Mouse (Mus musculus): ENCODE measurements around the gene B4galt7. TPM values are rescaled to one million over a fixed set of nuclear protein-coding genes. Genes with fewer than 3 reads are reported as not detected.
"Not testable (repeated sequence)": the region's sequence is repeated elsewhere in the genome, so short reads cannot be mapped to it uniquely, and the experiment has no call there.

Gene B4galt7
- total RNA-seq (2014; fragmentation: Nextera tagmentation) (10.8 and 15.3 TPM in 2 replicates), total RNA-seq (2017) (14.0 and 18.1 TPM in 2 replicates)

- peak; percentile 85 for ATAC-seq (replicated peaks; ENCODE audit: poor library complexity, severe bottlenecking)
Observed at GRCm38 (mm10) chr13:55599566-55600540, at the start of gene B4galt7. TSS of gene B4galt7 (plus strand) at chr13:55599896.

- no peak for ATAC-seq (replicated peaks; ENCODE audit: poor library complexity, severe bottlenecking)
Observed at GRCm38 (mm10) chr13:55555921-55556320, 43.8 kb upstream of the B4galt7 start.

DNA sequence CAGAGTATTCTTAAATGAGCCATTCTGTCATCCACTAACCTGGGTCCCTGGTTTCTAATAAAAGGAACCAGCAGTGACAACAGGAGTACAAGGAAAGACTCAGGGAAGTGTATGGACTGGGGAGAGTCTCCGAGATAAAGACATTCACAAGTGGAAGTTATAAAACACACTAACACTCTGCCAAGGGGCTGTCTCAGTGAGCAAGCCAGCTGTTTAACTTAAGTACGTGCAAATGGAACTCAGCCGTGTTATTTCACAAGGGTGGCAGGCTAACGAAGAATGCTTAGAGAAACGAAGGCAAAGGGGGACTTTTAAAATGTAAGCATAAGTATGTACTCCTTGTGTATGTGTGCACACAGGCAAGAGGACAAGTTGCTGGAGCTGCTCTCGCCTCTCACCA is 42.2 kb upstream of the B4galt7 start:
- no peak for ATAC-seq (replicated peaks; ENCODE audit: poor library complexity, severe bottlenecking)

DNA sequence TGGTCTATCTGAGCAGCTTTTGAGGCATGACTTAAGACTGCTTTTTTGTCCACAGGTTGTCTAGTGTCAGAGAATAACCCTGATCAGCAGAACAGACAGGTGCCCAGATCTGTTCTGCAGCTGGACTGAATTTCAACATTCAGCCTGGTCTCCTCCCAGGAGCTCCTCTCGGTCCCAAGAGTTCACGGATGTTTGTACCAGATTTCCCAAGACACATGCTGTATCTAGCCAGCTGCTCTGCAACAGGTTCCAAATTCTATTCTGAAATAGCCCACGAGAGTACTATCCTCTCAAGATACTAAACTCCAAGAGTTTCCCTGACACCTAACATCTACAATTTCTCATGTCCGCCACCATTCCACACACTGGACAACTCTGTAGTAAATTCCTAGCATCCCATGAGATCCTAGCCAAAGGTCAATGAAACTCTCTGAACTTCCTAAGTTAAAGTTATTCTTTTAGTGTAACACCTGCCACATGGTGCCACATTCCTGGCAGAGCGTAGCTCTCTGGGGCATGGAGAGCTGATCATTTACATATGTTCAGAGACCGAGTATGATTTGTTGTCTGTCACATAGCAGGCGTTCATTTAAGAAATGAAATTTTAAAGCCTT is 36.3 kb upstream of the B4galt7 start:
- no peak for ATAC-seq (replicated peaks; ENCODE audit: poor library complexity, severe bottlenecking)

GRCm38 (mm10) chr13:55567001-55567400 is 32.7 kb upstream of the B4galt7 start:
- ATAC-seq (replicated peaks; ENCODE audit: poor library complexity, severe bottlenecking), result no peak

- no peak for ATAC-seq (replicated peaks; ENCODE audit: poor library complexity, severe bottlenecking)
Observed at GRCm38 (mm10) chr13:55567949-55568348, 31.7 kb upstream of the B4galt7 start.

GRCm38 (mm10) chr13:55568524-55568923 is 31.2 kb upstream of the B4galt7 start:
- not testable (repeated sequence) for ATAC-seq (replicated peaks; ENCODE audit: poor library complexity, severe bottlenecking)

DNA sequence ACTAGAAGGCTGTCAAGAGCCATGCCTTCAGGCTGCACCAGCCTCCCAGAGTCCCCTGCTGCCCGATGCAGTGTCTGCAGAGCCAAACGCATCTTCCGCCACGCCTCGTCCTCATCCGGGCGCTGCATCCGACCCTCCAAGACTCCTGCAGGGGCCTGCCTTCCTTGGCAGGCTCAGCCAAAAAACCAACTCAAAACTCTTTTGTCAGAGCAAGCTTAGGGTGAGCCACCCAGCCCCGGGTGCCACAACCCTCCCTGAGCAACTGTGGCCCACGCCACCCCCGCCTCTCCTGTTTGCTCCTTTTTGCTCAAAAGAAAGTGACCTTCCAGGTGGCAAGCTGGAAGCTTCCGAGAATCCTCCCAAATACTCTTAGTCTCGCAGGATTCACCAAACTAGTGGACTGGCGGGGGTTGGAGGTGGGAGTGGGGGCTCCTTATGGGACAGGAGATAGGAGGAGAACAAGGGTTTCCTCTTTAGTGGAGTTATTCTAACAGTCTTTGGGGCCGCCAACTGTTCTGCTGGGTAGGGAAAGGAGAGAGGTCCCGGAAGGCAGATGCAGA is 29.9 kb upstream of the B4galt7 start:
- no peak for ATAC-seq (replicated peaks; ENCODE audit: poor library complexity, severe bottlenecking)

GRCm38 (mm10) chr13:55570286-55570973 is 29.3 kb upstream of the B4galt7 start:
- peak; percentile 23 for ATAC-seq (replicated peaks; ENCODE audit: poor library complexity, severe bottlenecking)

- peak; percentile 98 for ATAC-seq (replicated peaks; ENCODE audit: poor library complexity, severe bottlenecking)
Observed at GRCm38 (mm10) chr13:55571027-55571751, 28.5 kb upstream of the B4galt7 start, which contains the start of gene Fam193b. TSS of gene Fam193b (minus strand) at chr13:55571120.

- ATAC-seq (replicated peaks; ENCODE audit: poor library complexity, severe bottlenecking), result no peak
Observed at GRCm38 (mm10) chr13:55571977-55572376, 27.7 kb upstream of the B4galt7 start.

GRCm38 (mm10) chr13:55573432-55573831 is 26.3 kb upstream of the B4galt7 start, which contains the start of gene Tmed9:
TSS of gene Tmed9 (plus strand) at chr13:55573732.
- ATAC-seq (replicated peaks; ENCODE audit: poor library complexity, severe bottlenecking), result no peak

DNA sequence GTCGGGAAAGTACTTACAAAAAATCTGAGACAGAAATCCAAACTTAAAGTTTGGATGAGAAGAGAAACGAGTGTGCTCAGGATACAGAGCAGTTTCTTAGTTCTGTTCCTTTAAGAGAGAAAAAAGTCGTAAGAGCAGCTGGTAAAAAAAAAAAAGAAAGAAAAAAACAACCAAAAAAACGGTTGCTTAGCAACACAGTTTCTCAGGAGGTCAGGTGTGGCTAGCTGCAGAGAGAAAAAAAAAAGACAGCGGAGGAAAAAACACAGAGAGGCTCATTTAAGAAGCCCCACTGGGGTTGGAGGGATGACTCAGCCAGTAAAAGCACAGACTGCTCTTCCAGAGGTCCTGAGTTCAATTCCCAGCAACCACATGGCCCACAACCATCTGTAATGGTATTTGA is 25.4 kb upstream of the B4galt7 start:
- no peak for ATAC-seq (replicated peaks; ENCODE audit: poor library complexity, severe bottlenecking)

GRCm38 (mm10) chr13:55575932-55576331 is 23.8 kb upstream of the B4galt7 start:
- no peak for ATAC-seq (replicated peaks; ENCODE audit: poor library complexity, severe bottlenecking)

DNA sequence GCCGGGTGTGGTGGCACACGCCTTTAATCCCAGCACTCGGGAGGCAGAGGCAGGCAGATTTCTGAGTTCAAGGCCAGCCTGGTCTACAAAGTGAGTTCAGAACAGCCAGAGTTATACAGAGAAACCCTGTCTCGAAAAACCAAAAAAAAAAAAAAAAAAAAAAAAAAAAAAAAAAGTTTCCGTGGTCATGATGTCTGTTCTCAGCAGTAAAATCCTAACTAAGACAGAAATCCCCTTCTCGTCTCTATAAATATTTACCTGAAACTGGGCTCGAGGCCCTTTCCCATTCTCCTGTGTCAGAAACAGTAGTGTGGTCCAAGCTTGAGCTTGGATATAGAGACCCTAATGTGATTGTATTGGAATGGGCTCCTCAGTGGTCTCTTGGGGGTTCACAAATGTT is 22.8 kb upstream of the B4galt7 start:
- ATAC-seq (replicated peaks; ENCODE audit: poor library complexity, severe bottlenecking), result not testable (repeated sequence)

- ATAC-seq (replicated peaks; ENCODE audit: poor library complexity, severe bottlenecking), result no peak
Observed at GRCm38 (mm10) chr13:55578086-55578485, 21.6 kb upstream of the B4galt7 start.

DNA sequence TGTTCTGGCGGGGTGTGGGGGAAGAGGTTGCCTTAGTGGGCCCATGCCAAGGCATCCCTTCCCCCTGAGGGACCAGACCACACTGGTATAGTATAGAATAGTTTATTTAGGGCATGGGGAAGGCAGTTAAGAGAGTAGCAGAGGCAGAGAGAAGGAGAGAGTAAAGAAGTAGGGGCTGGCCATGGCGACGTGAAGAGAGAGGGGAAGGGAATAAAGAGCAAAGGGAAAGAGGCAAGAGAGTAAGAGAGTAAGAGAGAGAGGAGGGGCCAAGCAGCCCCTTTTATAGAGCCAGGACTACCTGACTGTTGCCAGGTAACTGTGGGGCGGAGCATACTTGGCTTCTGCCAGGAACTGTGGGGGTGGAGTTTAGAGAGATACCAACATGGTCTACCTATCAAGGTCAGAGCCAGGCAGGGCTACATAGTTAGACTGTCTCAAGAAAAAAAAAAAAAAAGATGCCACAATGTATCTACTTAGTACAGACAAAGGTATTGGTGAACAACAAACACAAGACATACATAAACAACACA is 7.7 kb upstream of the B4galt7 start:
- no peak for ATAC-seq (replicated peaks; ENCODE audit: poor library complexity, severe bottlenecking)

DNA sequence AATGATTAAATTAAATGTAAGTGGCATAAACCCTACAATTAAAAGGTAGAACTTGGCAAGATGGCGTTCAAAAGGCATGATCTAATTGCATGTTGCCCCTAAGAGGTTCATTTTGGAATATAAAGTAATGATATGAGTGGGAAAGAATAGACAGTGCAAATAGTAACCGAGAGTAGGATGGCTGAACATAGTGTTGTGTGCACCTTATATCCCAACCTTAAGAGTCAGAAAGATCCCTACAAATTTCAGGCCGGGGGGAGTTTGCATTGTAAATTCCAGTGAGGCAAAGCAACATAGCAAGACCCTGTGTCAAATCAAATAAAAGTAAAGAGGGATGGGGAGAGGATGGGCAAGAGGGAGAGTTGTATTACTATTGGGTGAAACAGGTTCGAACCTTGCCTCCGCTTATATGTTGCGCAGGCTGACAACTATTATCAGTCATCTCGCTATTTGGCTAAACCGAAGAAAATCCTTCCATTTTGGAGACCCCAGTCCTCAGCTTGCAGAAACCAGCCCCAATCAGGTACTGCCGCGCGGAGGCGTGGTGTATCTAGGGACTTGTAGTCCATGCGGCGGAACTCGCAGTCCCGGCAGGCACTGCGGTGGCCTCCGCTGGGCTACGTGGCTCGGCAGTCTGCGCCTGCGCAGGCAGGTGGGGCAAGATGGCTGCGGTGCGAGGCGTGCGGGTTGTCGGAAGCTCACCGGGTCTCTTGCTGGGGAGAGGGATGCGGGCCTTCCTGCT is 7.0 kb upstream of the B4galt7 start:
- ATAC-seq (replicated peaks; ENCODE audit: poor library complexity, severe bottlenecking), result peak; percentile 99

Data from granulocyte monocyte progenitor cell, adult 5-6 weeks (primary cell).